Mouse (Mus musculus) olfactory bulb, adult 2 months (tissue): ENCODE results near the gene Tsc22d1.

Experiments used
- CTCF ChIP-seq: fragments of 200-500 bp; IDR thresholded peaks from 2 replicates; pipeline ENCODE4 v1.5.1; 2012; ENCODE audit warnings: low read depth, mild to moderate bottlenecking, low read length, moderate library complexity; ENCODE audit not compliant: insufficient read depth
- POLR2A ChIP-seq: fragments of 200-500 bp; IDR thresholded peaks from 2 replicates; pipeline ENCODE4 v1.6.1; 2012; ENCODE audit warnings: mild to moderate bottlenecking, low read depth, low read length, moderate library complexity; ENCODE audit not compliant: insufficient read depth

DNA sequence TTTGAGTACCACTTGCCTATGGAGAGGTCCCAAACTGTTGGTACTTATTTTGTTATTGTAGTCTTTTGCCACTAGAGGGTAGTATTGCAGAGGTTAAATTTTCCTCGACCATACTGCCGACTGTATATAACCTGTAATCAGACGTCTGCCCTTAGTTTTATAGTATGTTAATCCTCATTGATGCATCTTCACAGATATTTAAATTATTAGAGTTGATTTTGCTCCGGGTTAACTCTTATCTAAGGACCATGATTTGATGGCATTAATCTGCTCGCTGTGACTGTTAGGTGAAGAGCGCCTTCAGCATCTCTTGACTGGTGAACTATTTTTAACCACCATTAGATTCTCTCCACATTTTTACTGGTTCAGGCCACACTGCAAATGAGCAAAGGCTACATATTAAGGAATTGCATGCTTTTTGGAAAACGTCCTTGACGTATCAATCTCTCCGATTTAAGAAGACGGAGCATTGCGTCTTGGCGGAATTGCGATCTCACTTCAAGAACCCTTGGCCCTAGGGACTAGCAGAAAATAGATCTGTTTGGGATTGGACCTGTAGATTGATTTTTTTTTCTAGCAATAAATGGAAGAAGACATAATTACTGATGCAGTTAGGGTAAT lies 88.6 kb downstream of the Tsc22d1 start:
- TF ChIP-seq CTCF (no peak), POLR2A (no peak)
